Mouse (Mus musculus) liver, embryonic 15.5 days (tissue): ENCODE data around the gene Hnrnpm. TPM values are rescaled to one million over a fixed set of nuclear protein-coding genes. Genes with fewer than 3 reads are reported as not detected.

Experiments used
- ATAC-seq: fragments of 200-750 bp; cut with Nextera tagmentation; 2 replicates; pipeline ENCODE4 v1.8.0; 2017; ENCODE audit warnings: moderate number of reproducible peaks, mild to moderate bottlenecking, moderate library complexity; ENCODE audit not compliant: insufficient read depth
- H3K27ac ChIP-seq: fragments of 300-500 bp; sonication (generic); replicated peaks from 2 replicates; pipeline ENCODE4 v1.5.1; 2015; ENCODE audit warnings: mild to moderate bottlenecking, inconsistent platforms
- H3K27me3 ChIP-seq: fragments of 300-500 bp; sonication (generic); 2 replicates; pipeline ENCODE4 v1.6.1; 2015; ENCODE audit warnings: mild to moderate bottlenecking, inconsistent platforms
- H3K36me3 ChIP-seq: fragments of 300-500 bp; sonication (generic); replicated peaks from 2 replicates; pipeline ENCODE4 v1.6.1; 2015; ENCODE audit warnings: moderate library complexity, mild to moderate bottlenecking, inconsistent platforms
- H3K4me1 ChIP-seq: fragments of 300-500 bp; sonication (generic); replicated peaks from 2 replicates; pipeline ENCODE4 v1.6.1; 2015; ENCODE audit warnings: inconsistent platforms
- H3K4me2 ChIP-seq: fragments of 300-500 bp; sonication (generic); 2 replicates; pipeline ENCODE4 v1.6.1; 2015; ENCODE audit warnings: moderate library complexity, mild to moderate bottlenecking, inconsistent platforms
- H3K4me3 ChIP-seq: fragments of 300-500 bp; sonication (generic); replicated peaks from 2 replicates; pipeline ENCODE4 v1.5.1; 2015; ENCODE audit warnings: mild to moderate bottlenecking, inconsistent platforms
- H3K9ac ChIP-seq: fragments of 300-500 bp; sonication (generic); 2 replicates; pipeline ENCODE4 v1.6.1; 2015; ENCODE audit warnings: moderate library complexity, mild to moderate bottlenecking, inconsistent platforms
- H3K9me3 ChIP-seq: fragments of 300-500 bp; sonication (generic); replicated peaks from 2 replicates; pipeline ENCODE4 v1.6.1; 2016; ENCODE audit warnings: inconsistent platforms
- WGBS: fragments of 180-500 bp; shearing (Covaris S2); methylation state at CpG from one replicate; pipeline ENCODE4 v1.1.7; 2015; ENCODE audit warnings: mixed read lengths; ENCODE audit not compliant: insufficient replicate concordance; 5-methylcytosine and 5-hydroxymethylcytosine counted together
- polyA plus RNA-seq: library from polyadenylated mRNA; unstranded; fragments of >200 nt; fragmentation: Nextera tagmentation; extraction: Ambion mirVana; gene quantifications from 2 replicates; pipeline ENCODE4 v1.2.1, GENCODE M21; 2015

The Hnrnpm gene
- polyA plus RNA-seq, 1 experiment from 2014 or later: 122 TPM

- peaks cover 40% of the 10 kb centered on the region for H3K4me1 ChIP-seq
Observed at GRCm38 (mm10) chr17:33669681-33670080, 17.0 kb downstream of the Hnrnpm start.

GRCm38 (mm10) chr17:33666813-33667212 is 19.8 kb downstream of the Hnrnpm start:
- WGBS: 11% methylated on average over 3 of the region's 3 CpGs
- no peaks in the 10 kb centered on the region for H3K9me3 ChIP-seq
- H3K36me3 ChIP-seq: peaks cover 70% of the 10 kb centered on the region
- no peak overlapping the region for H3K9ac ChIP-seq
- H3K27ac ChIP-seq: peak overlapping the region; percentile 38; the same call in 1 of the 2 replicates
- no peak overlapping the region for H3K4me3 ChIP-seq
- H3K4me1 ChIP-seq: peaks cover 27% of the 10 kb centered on the region
- H3K4me2 ChIP-seq: no peak overlapping the region
- ATAC-seq: peak; percentile 80
- H3K27me3 ChIP-seq: no peaks in the 10 kb centered on the region

More at GRCm38 (mm10) chr17:33669681-33670080, 17.0 kb downstream of the Hnrnpm start:
- Histone ChIP-seq H3K36me3 (peaks cover 55% of the 10 kb centered on the region), H3K4me2 (no peak overlapping the region), H3K27me3 (no peaks in the 10 kb centered on the region), H3K4me3 (no peak overlapping the region), H3K27ac (no peak overlapping the region), H3K9ac (no peak overlapping the region), H3K9me3 (no peaks in the 10 kb centered on the region)
- no peak for ATAC-seq
- WGBS: 88% methylated on average over 3 of the region's 3 CpGs

GRCm38 (mm10) chr17:33649781-33650475 is 36.7 kb downstream of the Hnrnpm start:
- H3K36me3 ChIP-seq: peaks cover 98% of the 10 kb centered on the region
- H3K4me3 ChIP-seq: no peak overlapping the region

GRCm38 (mm10) chr17:33645073-33645472 is 41.6 kb downstream of the Hnrnpm start:
- H3K9me3 ChIP-seq: no peaks in the 10 kb centered on the region
- H3K9ac ChIP-seq: no peak overlapping the region
- ATAC-seq: no peak
- no peak overlapping the region for H3K27ac ChIP-seq
- peaks cover 15% of the 10 kb centered on the region for H3K4me1 ChIP-seq
- no peaks in the 10 kb centered on the region for H3K27me3 ChIP-seq
- no peak overlapping the region for H3K4me2 ChIP-seq
- peaks cover 83% of the 10 kb centered on the region for H3K36me3 ChIP-seq
- H3K4me3 ChIP-seq: no peak overlapping the region
- WGBS: 94% methylated on average over 8 of the region's 8 CpGs

More at GRCm38 (mm10) chr17:33649781-33650475, 36.7 kb downstream of the Hnrnpm start:
- ATAC-seq: peak; percentile 44
- Histone ChIP-seq H3K9ac (no peak overlapping the region), H3K4me1 (no peaks in the 10 kb centered on the region), H3K4me2 (no peak overlapping the region), H3K27ac (no peak overlapping the region), H3K9me3 (no peaks in the 10 kb centered on the region), H3K27me3 (no peaks in the 10 kb centered on the region)
- WGBS: 97% methylated on average over 34 of the region's 34 CpGs

GRCm38 (mm10) chr17:33644068-33644467 is 42.6 kb downstream of the Hnrnpm start:
- Histone ChIP-seq H3K27me3 (no peaks in the 10 kb centered on the region), H3K4me3 (no peak overlapping the region), H3K9ac (no peak overlapping the region), H3K27ac (no peak overlapping the region), H3K36me3 (peaks cover 73% of the 10 kb centered on the region), H3K4me2 (no peak overlapping the region), H3K9me3 (no peaks in the 10 kb centered on the region), H3K4me1 (peaks cover 21% of the 10 kb centered on the region)
- ATAC-seq: no peak
- WGBS: 71% methylated on average over 4 of the region's 4 CpGs

- Histone ChIP-seq H3K4me2 (no peak overlapping the region; the same call in 1 of the 2 replicates), H3K9ac (no peak overlapping the region), H3K9me3 (no peaks in the 10 kb centered on the region), H3K36me3 (peaks cover 30% of the 10 kb centered on the region), H3K27ac (0 out of 2 replicates have a peak overlapping the region, but pooled peaks have one; percentile 19), H3K4me3 (no peak overlapping the region), H3K27me3 (no peaks in the 10 kb centered on the region), H3K4me1 (peaks cover 21% of the 10 kb centered on the region)
- ATAC-seq: peak; percentile 65
- 7% methylated on average over 6 of the region's 6 CpGs for WGBS
Observed at GRCm38 (mm10) chr17:33639743-33640142, 46.9 kb downstream of the Hnrnpm start.

GRCm38 (mm10) chr17:33637516-33638276 is 49.0 kb downstream of the Hnrnpm start, which contains the start of gene Pram1:
Gene Pram1, plus strand, starts transcription at chr17:33638056.
- peaks cover 21% of the 10 kb centered on the region for H3K4me1 ChIP-seq
- H3K4me2 ChIP-seq: peak within 1 kb of the TSS; percentile 11; the same call in 1 of the 2 replicates
- 35% methylated on average over 4 of the region's 4 CpGs for WGBS
- peak within 1 kb of the TSS; percentile 24 for H3K4me3 ChIP-seq
- H3K36me3 ChIP-seq: peaks cover 13% of the 10 kb centered on the region
- peak within 1 kb of the TSS; percentile 15 for H3K27ac ChIP-seq
- no peak for ATAC-seq
- no peaks in the 10 kb centered on the region for H3K9me3 ChIP-seq
- H3K27me3 ChIP-seq: no peaks in the 10 kb centered on the region
- no peak within 1 kb of the TSS for H3K9ac ChIP-seq

GRCm38 (mm10) chr17:33637038-33637437 is 49.6 kb downstream of the Hnrnpm start:
- no peak for ATAC-seq
- Histone ChIP-seq H3K36me3 (peaks cover 13% of the 10 kb centered on the region), H3K9ac (no peak overlapping the region), H3K4me1 (peaks cover 21% of the 10 kb centered on the region), H3K27me3 (no peaks in the 10 kb centered on the region), H3K27ac (peak overlapping the region; percentile 15; the same call in 1 of the 2 replicates), H3K9me3 (no peaks in the 10 kb centered on the region), H3K4me3 (no peak overlapping the region), H3K4me2 (no peak overlapping the region)
- 78% methylated on average over 2 of the region's 2 CpGs for WGBS

GRCm38 (mm10) chr17:33631796-33632195 is 54.9 kb downstream of the Hnrnpm start:
- peaks cover 30% of the 10 kb centered on the region for H3K4me1 ChIP-seq
- no peak overlapping the region for H3K9ac ChIP-seq
- no peak overlapping the region for H3K4me3 ChIP-seq
- H3K9me3 ChIP-seq: no peaks in the 10 kb centered on the region
- 81% methylated on average over 5 of the region's 5 CpGs for WGBS
- peaks cover 28% of the 10 kb centered on the region for H3K36me3 ChIP-seq
- ATAC-seq: no peak
- H3K4me2 ChIP-seq: no peak overlapping the region
- H3K27me3 ChIP-seq: no peaks in the 10 kb centered on the region
- H3K27ac ChIP-seq: no peak overlapping the region

GRCm38 (mm10) chr17:33631236-33631635 is 55.4 kb downstream of the Hnrnpm start:
- Histone ChIP-seq H3K36me3 (peaks cover 28% of the 10 kb centered on the region), H3K4me2 (no peak overlapping the region), H3K9me3 (no peaks in the 10 kb centered on the region), H3K27me3 (no peaks in the 10 kb centered on the region), H3K4me1 (peaks cover 30% of the 10 kb centered on the region), H3K4me3 (no peak overlapping the region), H3K27ac (no peak overlapping the region), H3K9ac (no peak overlapping the region)
- no peak for ATAC-seq
- 90% methylated on average over 9 of the region's 9 CpGs for WGBS
